In genomic region chr7:60492028-60492995, GRCm38 (mm10) we compare ENCODE assay signal across 8 mouse cellular contexts.
A peak's percentile ranks its signal among the peaks of the same experiment; 100 is the strongest.
DNase-seq lines count a peak whose midpoint lies in the region; ATAC-seq and TF ChIP-seq lines count a peak whose summit lies in the region.
"Not testable (repeated sequence)": the region's sequence is repeated elsewhere in the genome, so short reads cannot be mapped to it uniquely, and the experiment has no call there.

No protein-coding gene starts in this region.

- H3K4me1 ChIP-seq in hindbrain, embryonic 14.5 days (replicated peaks; ENCODE audit: control insufficient read depth, insufficient read depth, low read length); liver, embryonic 14.5 days (replicated peaks; ENCODE audit: control insufficient read depth in 2 of 2, insufficient read depth in 2 of 2, low read length in 1 of 2); neural tube, embryonic 11.5 days (ENCODE audit: control insufficient read depth, insufficient read depth, low read length): not testable (repeated sequence)

- DNase-seq in adrenal gland, adult 2 months, result peak; percentile 37
- DNase-seq in embryo, embryonic 10 days (ENCODE audit: low spot score), result peak; percentile 35
- peak; percentile 30 to 49 for DNase-seq in frontal cortex, postnatal 36 days (ENCODE audit: low spot score in 2 of 2)
- peak; percentile 53 for DNase-seq in hindbrain, embryonic 14.5 days (ENCODE audit: low spot score)
- peak; percentile 60 for DNase-seq in layer of hippocampus, adult 9-11 months
- not testable (repeated sequence) for DNase-seq in liver, embryonic 14.5 days (ENCODE audit: low read depth in 3 of 3, low spot score in 3 of 3)
- DNase-seq in neural tube, embryonic 11.5 days (ENCODE audit: low spot score), result peak; percentile 42
- DNase-seq in testis, postnatal 14 days (ENCODE audit: low spot score), result peak; percentile 77

- not testable (repeated sequence) for H3K36me3 ChIP-seq in hindbrain, embryonic 14.5 days (replicated peaks; ENCODE audit: control insufficient read depth, insufficient read depth); liver, embryonic 14.5 days (replicated peaks; ENCODE audit: control insufficient read depth, insufficient read depth, low read depth); neural tube, embryonic 11.5 days (ENCODE audit: control insufficient read depth, insufficient read depth, low read length)

- peak overlapping the region; percentile 44; the same call in 1 of the 2 replicates for H3K9ac ChIP-seq in hindbrain, embryonic 14.5 days
- H3K9ac ChIP-seq in liver, embryonic 14.5 days (replicated peaks); neural tube, embryonic 11.5 days (ENCODE audit: low read length): not testable (repeated sequence)

- ATAC-seq in hindbrain, embryonic 14.5 days (ENCODE audit: low FRiP score), result peak; percentile 97
- ATAC-seq in liver, embryonic 14.5 days (ENCODE audit: insufficient read depth), result not testable (repeated sequence)
- peak; percentile 91 for ATAC-seq in neural tube, embryonic 11.5 days (ENCODE audit: insufficient read depth, low FRiP score, low TSS enrichment)

- TF ChIP-seq CTCF in liver, embryonic 14.5 days (IDR thresholded peaks at IDR 0.05; ENCODE audit: low read depth), result not testable (repeated sequence)

- TF ChIP-seq EP300 in liver, embryonic 14.5 days (IDR thresholded peaks at IDR 0.05; ENCODE audit: low read depth), result not testable (repeated sequence)

- not testable (repeated sequence) for H3K9me3 ChIP-seq in hindbrain, embryonic 14.5 days (ENCODE audit: control insufficient read depth, low read length); liver, embryonic 14.5 days (ENCODE audit: control insufficient read depth, low read length); neural tube, embryonic 11.5 days (ENCODE audit: control insufficient read depth, low read length)

- H3K4me2 ChIP-seq in hindbrain, embryonic 14.5 days (replicated peaks), result peak overlapping the region; percentile 43
- peak overlapping the region; percentile 38 for H3K4me2 ChIP-seq in liver, embryonic 14.5 days (ENCODE audit: low read depth)
- H3K4me2 ChIP-seq in neural tube, embryonic 11.5 days (ENCODE audit: low read depth), result 0 out of 2 replicates have a peak overlapping the region, but pooled peaks have one; percentile 22

- H3K27me3 ChIP-seq in hindbrain, embryonic 14.5 days (ENCODE audit: control insufficient read depth, insufficient read depth, low read length); liver, embryonic 14.5 days (ENCODE audit: control insufficient read depth, insufficient read depth, low read length); neural tube, embryonic 11.5 days (ENCODE audit: control insufficient read depth, insufficient read depth, low read length): not testable (repeated sequence)

- H3K27ac ChIP-seq in hindbrain, embryonic 14.5 days, result peak overlapping the region; percentile 69
- H3K27ac ChIP-seq in liver, embryonic 14.5 days; neural tube, embryonic 11.5 days (ENCODE audit: low read depth, low read length): not testable (repeated sequence)

- peak overlapping the region; percentile 33 for H3K4me3 ChIP-seq in hindbrain, embryonic 14.5 days (replicated peaks; ENCODE audit: low read length)
- peak overlapping the region; percentile 26 to 38; a peak in 3 of 4 replicates for H3K4me3 ChIP-seq in liver, embryonic 14.5 days (ENCODE audit: insufficient read depth in 1 of 2, low read depth in 2 of 2, low read length in 2 of 2)
- peak overlapping the region; percentile 21 for H3K4me3 ChIP-seq in neural tube, embryonic 11.5 days (ENCODE audit: low read depth, low read length)

- WGBS in hindbrain, embryonic 14.5 days, result 19% methylated on average over 39 of the region's 39 CpGs
- WGBS in liver, embryonic 14.5 days (ENCODE audit: insufficient replicate concordance), result 10% methylated on average over 39 of the region's 39 CpGs
- 12% methylated on average over 39 of the region's 39 CpGs for WGBS in neural tube, embryonic 11.5 days
